Mouse (Mus musculus) hindbrain, embryonic 14.5 days (tissue): Measurements from ENCODE around the gene Wnt16. TPM values are rescaled to one million over a fixed set of nuclear protein-coding genes. Genes with fewer than 3 reads are reported as not detected.

Source experiments
- ATAC-seq: fragments of 200-750 bp; cut with Nextera tagmentation; 2 replicates; pipeline ENCODE4 v1.8.0; 2017; ENCODE audit warnings: moderate number of reproducible peaks, mild to moderate bottlenecking, moderate TSS enrichment, moderate library complexity; ENCODE audit not compliant: low FRiP score
- DNase-seq: peaks from one replicate; pipeline ENCODE4 v3.0.0-alpha.2; 2015; ENCODE audit warnings: low spot score
- H3K27ac ChIP-seq: fragments of 300-500 bp; sonication (generic); 2 replicates; pipeline ENCODE4 v1.5.1; 2014; ENCODE audit warnings: mild to moderate bottlenecking, moderate library complexity
- H3K27me3 ChIP-seq: fragments of 300-500 bp; sonication (generic); 2 replicates; pipeline ENCODE4 v1.6.1; 2014; ENCODE audit warnings: mild to moderate bottlenecking, low read length, mixed read lengths; ENCODE audit not compliant: control insufficient read depth, insufficient read depth
- H3K36me3 ChIP-seq: fragments of 300-500 bp; sonication (generic); replicated peaks from 2 replicates; pipeline ENCODE4 v1.6.1; 2014; ENCODE audit not compliant: control insufficient read depth, insufficient read depth
- H3K4me1 ChIP-seq: fragments of 300-500 bp; sonication (generic); replicated peaks from 2 replicates; pipeline ENCODE4 v1.6.1; 2014; ENCODE audit warnings: antibody characterized with exemption, low read length, mixed read lengths; ENCODE audit not compliant: control insufficient read depth, insufficient read depth
- H3K4me2 ChIP-seq: fragments of 300-500 bp; sonication (generic); replicated peaks from 2 replicates; pipeline ENCODE4 v1.6.1; 2014; ENCODE audit warnings: mild to moderate bottlenecking, moderate library complexity
- H3K4me3 ChIP-seq: fragments of 300-500 bp; sonication (generic); replicated peaks from 2 replicates; pipeline ENCODE4 v1.5.1; 2014; ENCODE audit warnings: mild to moderate bottlenecking, low read length
- H3K9ac ChIP-seq: fragments of 300-500 bp; sonication (generic); 2 replicates; pipeline ENCODE4 v1.6.1; 2014
- H3K9me3 ChIP-seq: fragments of 300-500 bp; sonication (generic); 2 replicates; pipeline ENCODE4 v1.6.1; 2016; ENCODE audit warnings: low read length; ENCODE audit not compliant: control insufficient read depth
- WGBS: fragments of 180-500 bp; shearing (Covaris S2); extraction: QIAGEN DNeasy Blood & Tissue Kit; methylation state at CpG from one replicate; pipeline ENCODE4 v1.1.7; 2014; 5-methylcytosine and 5-hydroxymethylcytosine counted together
- polyA plus RNA-seq: library from polyadenylated mRNA; unstranded; fragments of >200 nt; fragmentation: Nextera tagmentation; extraction: Ambion mirVana; gene quantifications from 2 replicates; pipeline ENCODE4 v1.2.1, GENCODE M21; 2014

Gene Wnt16
- polyA plus RNA-seq, 1 experiment from 2014 or later: 0.16 TPM

- peaks cover 14% of the 10 kb centered on the region for H3K27me3 ChIP-seq
- H3K36me3 ChIP-seq: no peaks in the 10 kb centered on the region
- H3K4me3 ChIP-seq: no peak overlapping the region
- no peaks in the 10 kb centered on the region for H3K9me3 ChIP-seq
- DNase-seq: no peak
- no peaks in the 10 kb centered on the region for H3K4me1 ChIP-seq
- H3K27ac ChIP-seq: no peak overlapping the region
- no peak for ATAC-seq
- no peak overlapping the region for H3K4me2 ChIP-seq
- WGBS: 89% methylated on average over 6 of the region's 6 CpGs
- H3K9ac ChIP-seq: no peak overlapping the region
These were observed 9.0 kb downstream of the Wnt16 start for GRCm38 (mm10) chr6:22297028-22297427.

GRCm38 (mm10) chr6:22298059-22298458 is 10.0 kb downstream of the Wnt16 start:
- no peak overlapping the region for H3K4me2 ChIP-seq
- ATAC-seq (no peak), DNase-seq (no peak)
- H3K4me1 ChIP-seq: no peaks in the 10 kb centered on the region
- WGBS: 62% methylated on average over 14 of the region's 14 CpGs
- H3K9ac ChIP-seq: no peak overlapping the region
- H3K27me3 ChIP-seq: peaks cover 11% of the 10 kb centered on the region
- no peak overlapping the region for H3K4me3 ChIP-seq
- no peaks in the 10 kb centered on the region for H3K36me3 ChIP-seq
- H3K27ac ChIP-seq: no peak overlapping the region
- H3K9me3 ChIP-seq: no peaks in the 10 kb centered on the region

- peak; percentile 54 for ATAC-seq
- no peak overlapping the region for H3K4me2 ChIP-seq
- WGBS: 57% methylated on average over 13 of the region's 13 CpGs
- H3K27me3 ChIP-seq: no peaks in the 10 kb centered on the region
- H3K4me3 ChIP-seq: no peak overlapping the region
- no peaks in the 10 kb centered on the region for H3K9me3 ChIP-seq
- no peaks in the 10 kb centered on the region for H3K4me1 ChIP-seq
- no peak overlapping the region for H3K9ac ChIP-seq
- peak; percentile 88 for DNase-seq
- H3K36me3 ChIP-seq: peaks cover 13% of the 10 kb centered on the region; the same call in 1 of the 2 replicates
- H3K27ac ChIP-seq: no peak overlapping the region
These were observed 37.5 kb downstream of the Wnt16 start for GRCm38 (mm10) chr6:22325364-22326072.

GRCm38 (mm10) chr6:22326289-22326688 is 38.3 kb downstream of the Wnt16 start:
- Histone ChIP-seq H3K4me1 (no peaks in the 10 kb centered on the region), H3K27me3 (no peaks in the 10 kb centered on the region), H3K36me3 (peaks cover 13% of the 10 kb centered on the region; the same call in 1 of the 2 replicates), H3K4me3 (no peak overlapping the region), H3K9me3 (no peaks in the 10 kb centered on the region), H3K27ac (no peak overlapping the region), H3K9ac (no peak overlapping the region), H3K4me2 (no peak overlapping the region)
- no peak for DNase-seq
- ATAC-seq: no peak
- WGBS: 88% methylated on average over 4 of the region's 4 CpGs

- no peaks in the 10 kb centered on the region for H3K9me3 ChIP-seq
- 69% methylated on average over 4 of the region's 4 CpGs for WGBS
- H3K9ac ChIP-seq: no peak overlapping the region
- no peaks in the 10 kb centered on the region for H3K27me3 ChIP-seq
- no peak overlapping the region for H3K4me2 ChIP-seq
- H3K36me3 ChIP-seq: 0 out of 2 replicates have a peak, but pooled peaks cover 6% of the 10 kb centered on the region
- ATAC-seq: no peak
- H3K4me3 ChIP-seq: no peak overlapping the region
- no peaks in the 10 kb centered on the region for H3K4me1 ChIP-seq
- no peak for DNase-seq
- H3K27ac ChIP-seq: no peak overlapping the region
These were observed 39.1 kb downstream of the Wnt16 start for GRCm38 (mm10) chr6:22327091-22327490.

- 71% methylated on average over 8 of the region's 8 CpGs for WGBS
- H3K4me1 ChIP-seq: no peaks in the 10 kb centered on the region
- H3K36me3 ChIP-seq: 0 out of 2 replicates have a peak, but pooled peaks cover 6% of the 10 kb centered on the region
- H3K27ac ChIP-seq: no peak overlapping the region
- DNase-seq (no peak), ATAC-seq (no peak)
- H3K4me3 ChIP-seq: no peak overlapping the region
- H3K9ac ChIP-seq: no peak overlapping the region
- no peak overlapping the region for H3K4me2 ChIP-seq
- no peaks in the 10 kb centered on the region for H3K9me3 ChIP-seq
- no peaks in the 10 kb centered on the region for H3K27me3 ChIP-seq
These were observed 39.9 kb downstream of the Wnt16 start for GRCm38 (mm10) chr6:22327931-22328330.

GRCm38 (mm10) chr6:22330169-22330960 is 42.3 kb downstream of the Wnt16 start:
- H3K27ac ChIP-seq: no peak overlapping the region
- no peak overlapping the region for H3K4me3 ChIP-seq
- H3K4me1 ChIP-seq: no peaks in the 10 kb centered on the region
- no peak for ATAC-seq
- H3K9ac ChIP-seq: no peak overlapping the region
- no peaks in the 10 kb centered on the region for H3K27me3 ChIP-seq
- no peaks in the 10 kb centered on the region for H3K9me3 ChIP-seq
- 91% methylated on average over 13 of the region's 13 CpGs for WGBS
- no peak overlapping the region for H3K4me2 ChIP-seq
- no peak for DNase-seq
- 0 out of 2 replicates have a peak, but pooled peaks cover 6% of the 10 kb centered on the region for H3K36me3 ChIP-seq

- WGBS: 94% methylated on average over 2 of the region's 2 CpGs
These were observed 44.5 kb downstream of the Wnt16 start for GRCm38 (mm10) chr6:22332548-22332947.

GRCm38 (mm10) chr6:22339763-22340542 is 51.9 kb downstream of the Wnt16 start:
- Histone ChIP-seq H3K36me3 (no peaks in the 10 kb centered on the region), H3K9ac (no peak overlapping the region), H3K4me1 (no peaks in the 10 kb centered on the region), H3K4me3 (no peak overlapping the region), H3K9me3 (no peaks in the 10 kb centered on the region), H3K27ac (no peak overlapping the region), H3K4me2 (no peak overlapping the region), H3K27me3 (no peaks in the 10 kb centered on the region)
- DNase-seq: no peak
- ATAC-seq: no peak
- WGBS: 96% methylated on average over 15 of the region's 15 CpGs

More at GRCm38 (mm10) chr6:22332548-22332947, 44.5 kb downstream of the Wnt16 start:
- H3K4me1 ChIP-seq: no peaks in the 10 kb centered on the region
- no peaks in the 10 kb centered on the region for H3K27me3 ChIP-seq
- no peak overlapping the region for H3K4me2 ChIP-seq
- no peak overlapping the region for H3K27ac ChIP-seq
- no peaks in the 10 kb centered on the region for H3K9me3 ChIP-seq
- 0 out of 2 replicates have a peak, but pooled peaks cover 6% of the 10 kb centered on the region for H3K36me3 ChIP-seq
- ATAC-seq (no peak), DNase-seq (no peak)
- H3K4me3 ChIP-seq: no peak overlapping the region
- H3K9ac ChIP-seq: no peak overlapping the region
